Mouse (Mus musculus) forebrain, embryonic 14.5 days (tissue): ENCODE measurements at regions not wholly inside any gene's neighbourhood (a gene's known extent, or its start where the extent isn't known, plus 50 kb on each side); places are given as distances from the start of the nearest gene placed in this dataset.

ENCODE experiments used
- ATAC-seq: fragments of 200-750 bp; cut with Nextera tagmentation; 2 replicates; pipeline ENCODE4 v1.8.0; 2017; ENCODE audit warnings: mild to moderate bottlenecking, moderate library complexity
- DNase-seq: peaks from one replicate; pipeline ENCODE4 v3.0.0-alpha.2; 2015; ENCODE audit warnings: low spot score
- H3K27ac ChIP-seq: fragments of 300-500 bp; sonication (generic); 2 replicates; pipeline ENCODE4 v1.5.1; 2014; ENCODE audit warnings: low read depth, mild to moderate bottlenecking, control low read depth, low read length, moderate library complexity
- H3K27me3 ChIP-seq: fragments of 300-500 bp; sonication (generic); replicated peaks from 2 replicates; pipeline ENCODE4 v1.6.1; 2014; ENCODE audit warnings: low read length, control low read depth, mixed read lengths; ENCODE audit not compliant: control insufficient read depth, insufficient read depth
- H3K36me3 ChIP-seq: fragments of 300-500 bp; sonication (generic); 2 replicates; pipeline ENCODE4 v1.6.1; 2014; ENCODE audit warnings: low read length, control low read depth; ENCODE audit not compliant: control insufficient read depth, insufficient read depth
- H3K4me1 ChIP-seq: fragments of 300-500 bp; sonication (generic); 2 replicates; pipeline ENCODE4 v1.6.1; 2014; ENCODE audit warnings: antibody characterized with exemption, low read length, control low read depth; ENCODE audit not compliant: control insufficient read depth, insufficient read depth
- H3K4me2 ChIP-seq: fragments of 300-500 bp; sonication (generic); 2 replicates; pipeline ENCODE4 v1.6.1; 2014; ENCODE audit warnings: mild to moderate bottlenecking, control low read depth, low read length
- H3K4me3 ChIP-seq: fragments of 300-500 bp; sonication (generic); 2 replicates; pipeline ENCODE4 v1.5.1; 2014; ENCODE audit warnings: low read depth, low read length, control low read depth
- H3K9ac ChIP-seq: fragments of 300-500 bp; sonication (generic); 2 replicates; pipeline ENCODE4 v1.6.1; 2014; ENCODE audit warnings: mild to moderate bottlenecking, low read length, control low read depth, moderate library complexity
- H3K9me3 ChIP-seq: fragments of 300-500 bp; sonication (generic); replicated peaks from 2 replicates; pipeline ENCODE4 v1.6.1; 2016; ENCODE audit warnings: low read length, control low read depth, mixed read lengths; ENCODE audit not compliant: control insufficient read depth
- WGBS: fragments of 180-500 bp; shearing (Covaris S2); extraction: QIAGEN DNeasy Blood & Tissue Kit; methylation state at CpG from one replicate; pipeline ENCODE4 v1.1.7; 2014; 5-methylcytosine and 5-hydroxymethylcytosine counted together

DNA sequence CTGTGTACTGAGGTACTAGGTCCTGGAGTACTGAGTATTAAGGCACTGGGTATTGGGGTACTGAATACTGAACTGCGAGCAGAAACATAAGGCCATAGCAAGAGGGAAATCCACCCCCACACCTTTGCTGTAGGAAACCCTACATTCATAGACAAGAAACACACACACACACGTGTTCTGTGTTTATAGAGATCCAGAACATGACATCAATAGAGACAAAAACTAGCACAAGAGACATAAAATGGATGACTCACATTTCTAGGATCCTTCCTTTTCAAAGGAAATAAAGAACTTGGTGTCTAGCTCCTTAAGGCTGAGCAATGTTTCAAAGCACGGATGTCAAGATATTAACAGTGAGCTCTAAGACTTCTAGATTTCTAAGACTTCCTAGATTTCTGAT lies 49.9 kb upstream of the Nepro start:
- WGBS: 94% methylated on average over 3 of the region's 3 CpGs
- ATAC-seq (no peak), DNase-seq (no peak)
- no peaks in the 10 kb centered on the region for H3K36me3 ChIP-seq
- no peak overlapping the region for H3K27ac ChIP-seq
- H3K4me3 ChIP-seq: no peak overlapping the region
- H3K4me2 ChIP-seq: no peak overlapping the region
- H3K9me3 ChIP-seq: no peaks in the 10 kb centered on the region
- no peak overlapping the region for H3K9ac ChIP-seq
- no peaks in the 10 kb centered on the region for H3K27me3 ChIP-seq
- peaks cover 19% of the 10 kb centered on the region for H3K4me1 ChIP-seq

DNA sequence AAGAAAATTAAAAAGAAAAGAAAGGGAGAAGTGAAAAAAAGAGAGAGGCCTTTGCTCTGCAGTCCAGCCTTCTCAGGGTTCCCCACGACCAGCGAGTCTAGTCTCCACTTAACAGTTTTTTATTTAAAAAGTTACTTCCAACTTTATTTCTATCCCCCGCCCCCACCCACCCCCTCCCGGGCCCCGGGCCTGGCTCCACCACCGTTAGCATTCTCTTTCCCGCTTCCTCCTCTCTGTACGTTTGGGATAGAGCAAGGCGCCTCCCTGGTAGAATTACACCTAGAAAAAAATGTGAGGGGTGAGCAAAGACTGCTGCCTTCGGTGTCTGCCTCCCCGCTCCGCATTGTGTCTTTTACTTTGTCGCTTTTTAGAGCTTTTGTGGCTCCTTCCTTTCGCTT lies 51.7 kb upstream of the Nepro start:
- no peak for DNase-seq
- Histone ChIP-seq H3K36me3 (no peaks in the 10 kb centered on the region), H3K4me1 (peaks cover 12% of the 10 kb centered on the region), H3K4me2 (peak overlapping the region; percentile 15), H3K9ac (peak overlapping the region; percentile 22; the same call in 1 of the 2 replicates), H3K4me3 (no peak overlapping the region), H3K27ac (peak overlapping the region; percentile 10; the same call in 1 of the 2 replicates), H3K9me3 (no peaks in the 10 kb centered on the region), H3K27me3 (no peaks in the 10 kb centered on the region)
- ATAC-seq: peak; percentile 49
- 3% methylated on average over 14 of the region's 14 CpGs for WGBS

DNA sequence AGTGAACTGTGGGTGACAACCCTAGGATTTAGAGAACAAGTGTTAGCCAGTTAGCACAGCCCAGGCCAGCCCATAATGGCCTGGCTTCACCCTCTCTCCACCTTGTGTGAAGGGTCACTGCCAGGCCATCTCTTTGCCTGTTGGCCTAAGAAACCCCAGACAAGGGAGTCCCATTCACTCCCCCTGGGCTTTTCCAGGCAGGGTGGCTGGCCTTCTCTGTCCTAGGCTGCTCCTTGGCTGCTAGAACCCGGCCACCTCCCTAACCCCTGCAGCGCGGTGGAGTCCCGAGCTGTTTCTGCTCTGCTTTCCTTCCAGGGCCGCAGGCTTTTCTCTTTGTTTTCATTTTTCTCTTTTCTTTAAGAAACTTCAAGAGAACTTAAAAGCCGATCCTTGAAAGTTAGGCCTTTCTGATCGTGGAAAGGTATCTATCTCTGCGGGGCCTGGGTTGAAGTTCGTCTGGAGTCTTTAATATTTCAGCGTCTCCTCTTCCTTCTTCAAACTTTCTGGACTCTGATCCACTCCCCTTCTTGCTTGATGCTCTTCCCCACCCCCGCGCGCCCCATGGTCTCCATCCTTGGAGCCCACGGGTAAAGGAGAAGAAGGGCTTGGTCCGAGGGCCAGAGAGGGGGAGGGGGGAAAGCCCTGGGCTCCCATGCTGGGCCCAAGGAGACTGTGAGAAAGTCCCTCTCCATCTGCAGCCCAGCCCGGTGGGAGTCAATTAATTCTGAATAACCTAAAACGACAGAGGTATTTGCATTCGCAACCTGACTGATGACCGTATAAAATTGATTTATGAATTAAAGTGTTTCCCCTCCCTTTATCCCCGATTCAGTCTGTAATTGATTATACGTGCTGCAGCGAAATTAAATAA lies 52.3 kb upstream of the Nepro start:
- no peaks in the 10 kb centered on the region for H3K36me3 ChIP-seq
- H3K4me2 ChIP-seq: peak overlapping the region; percentile 15
- ATAC-seq (peak; percentile 48), DNase-seq (no peak)
- peak overlapping the region; percentile 22; the same call in 1 of the 2 replicates for H3K9ac ChIP-seq
- no peak overlapping the region for H3K4me3 ChIP-seq
- WGBS: 4% methylated on average over 22 of the region's 22 CpGs
- H3K9me3 ChIP-seq: no peaks in the 10 kb centered on the region
- H3K27me3 ChIP-seq: no peaks in the 10 kb centered on the region
- H3K4me1 ChIP-seq: peaks cover 16% of the 10 kb centered on the region
- peak overlapping the region; percentile 56 for H3K27ac ChIP-seq

DNA sequence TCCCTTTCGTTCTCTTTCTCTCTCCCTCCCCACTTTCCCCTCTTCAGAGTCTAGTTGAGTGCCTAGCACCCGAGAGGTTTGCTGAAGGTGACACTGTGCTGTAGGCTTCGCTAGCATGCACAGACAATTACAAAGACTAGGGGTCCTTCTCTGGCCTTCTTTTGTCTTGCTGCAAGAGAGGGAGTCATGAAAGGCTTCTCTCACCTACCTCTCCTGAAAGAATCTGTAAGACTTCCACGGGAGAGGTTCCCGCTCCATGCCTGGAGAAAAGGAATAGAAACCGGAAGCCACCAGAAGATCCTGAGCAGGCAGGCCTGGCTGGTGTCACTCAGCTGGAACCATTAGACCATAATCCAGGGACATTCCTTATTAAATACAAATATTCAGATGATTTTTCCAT lies 56.0 kb upstream of the Nepro start:
- Histone ChIP-seq H3K27me3 (no peaks in the 10 kb centered on the region), H3K9ac (no peak overlapping the region), H3K4me3 (no peak overlapping the region), H3K27ac (no peak overlapping the region), H3K4me1 (peaks cover 37% of the 10 kb centered on the region), H3K4me2 (no peak overlapping the region), H3K36me3 (no peaks in the 10 kb centered on the region), H3K9me3 (no peaks in the 10 kb centered on the region)
- DNase-seq: no peak
- WGBS: 78% methylated on average over 6 of the region's 6 CpGs
- no peak for ATAC-seq

DNA sequence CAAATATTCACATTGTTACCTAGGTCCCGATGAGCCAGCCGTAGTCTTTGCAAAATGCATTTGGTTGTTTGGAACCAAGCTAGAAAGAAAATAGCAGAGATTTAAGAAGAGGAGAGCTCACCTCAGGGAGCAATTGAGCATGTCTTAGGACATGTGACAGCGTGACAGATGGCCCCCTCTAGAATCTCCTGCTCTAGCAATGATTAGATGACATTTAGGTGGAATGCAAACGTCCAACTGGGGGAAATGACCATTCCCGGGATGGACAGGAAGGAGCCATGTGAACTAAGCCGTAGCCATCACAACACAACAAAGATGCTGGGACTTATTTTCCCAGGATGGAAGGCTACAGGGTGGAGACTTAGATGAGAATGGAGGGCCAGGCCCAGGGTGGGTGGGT lies 57.0 kb upstream of the Nepro start:
- no peak overlapping the region for H3K4me3 ChIP-seq
- no peak overlapping the region for H3K4me2 ChIP-seq
- no peaks in the 10 kb centered on the region for H3K27me3 ChIP-seq
- H3K27ac ChIP-seq: peak overlapping the region; percentile 72
- H3K9ac ChIP-seq: no peak overlapping the region
- peaks cover 38% of the 10 kb centered on the region for H3K4me1 ChIP-seq
- WGBS: 64% methylated on average over 6 of the region's 6 CpGs
- H3K9me3 ChIP-seq: no peaks in the 10 kb centered on the region
- no peaks in the 10 kb centered on the region for H3K36me3 ChIP-seq
- ATAC-seq (no peak), DNase-seq (no peak)

DNA sequence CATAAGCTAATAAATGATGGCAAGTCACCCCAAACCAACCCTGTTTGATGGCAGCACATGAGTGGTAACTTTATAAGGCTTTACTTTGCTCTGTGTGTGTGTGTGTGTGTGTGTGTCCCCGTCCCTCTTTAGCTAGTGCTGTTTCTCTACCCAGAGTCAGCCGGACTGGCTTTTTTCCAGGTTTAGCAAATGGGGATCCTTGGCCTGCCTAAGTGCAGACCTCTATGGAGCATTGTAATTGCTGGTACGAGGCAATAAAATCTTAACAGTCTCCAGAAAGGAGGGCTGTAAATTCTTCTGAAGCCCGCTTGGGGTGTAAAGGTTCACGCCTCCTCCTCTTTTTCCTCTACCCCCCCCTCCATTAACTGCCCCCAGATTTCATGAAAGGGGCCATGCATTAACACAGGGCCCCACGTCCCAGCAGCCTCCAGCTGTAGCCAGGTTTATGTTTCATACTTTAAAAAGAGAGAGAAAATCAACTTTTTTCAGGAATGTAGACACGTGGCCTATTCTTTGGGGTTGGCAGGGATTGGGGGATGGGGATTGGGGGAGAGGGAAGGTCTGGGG lies 57.6 kb upstream of the Nepro start:
- Histone ChIP-seq H3K27ac (peak overlapping the region; percentile 72), H3K9me3 (no peaks in the 10 kb centered on the region), H3K27me3 (no peaks in the 10 kb centered on the region), H3K9ac (no peak overlapping the region), H3K4me2 (no peak overlapping the region), H3K36me3 (no peaks in the 10 kb centered on the region), H3K4me1 (peaks cover 36% of the 10 kb centered on the region), H3K4me3 (no peak overlapping the region)
- peak; percentile 85 for DNase-seq
- WGBS: 14% methylated on average over 7 of the region's 7 CpGs
- peak; percentile 68 for ATAC-seq

DNA sequence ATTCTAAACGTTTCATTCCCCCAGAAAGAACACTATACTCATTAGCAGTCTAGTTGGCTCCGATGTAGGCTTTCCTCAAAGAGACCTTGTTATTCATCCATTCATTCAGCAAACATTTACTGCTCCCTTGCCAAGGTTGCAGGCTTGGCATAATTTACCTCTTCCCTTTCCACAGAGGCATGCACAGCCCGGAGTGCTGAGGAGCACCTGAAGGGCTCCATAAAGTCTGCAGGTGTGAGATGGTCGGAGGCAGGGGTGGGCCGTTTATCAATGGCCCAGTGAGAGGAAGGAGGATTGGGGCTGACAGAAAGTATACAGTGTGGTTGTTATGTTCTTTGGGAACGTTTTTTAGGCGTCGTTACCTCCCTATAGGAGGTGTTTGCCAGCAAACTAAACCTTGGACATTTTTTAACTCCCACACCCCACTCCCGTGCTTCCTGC lies 58.6 kb upstream of the Nepro start:
- Histone ChIP-seq H3K4me1 (peaks cover 36% of the 10 kb centered on the region), H3K9me3 (no peaks in the 10 kb centered on the region), H3K4me3 (no peak overlapping the region), H3K27me3 (no peaks in the 10 kb centered on the region), H3K4me2 (peak overlapping the region; percentile 15), H3K27ac (peak overlapping the region; percentile 72), H3K9ac (no peak overlapping the region), H3K36me3 (no peaks in the 10 kb centered on the region)
- ATAC-seq: peak; percentile 28
- peak; percentile 86 for DNase-seq
- 14% methylated on average over 9 of the region's 9 CpGs for WGBS

DNA sequence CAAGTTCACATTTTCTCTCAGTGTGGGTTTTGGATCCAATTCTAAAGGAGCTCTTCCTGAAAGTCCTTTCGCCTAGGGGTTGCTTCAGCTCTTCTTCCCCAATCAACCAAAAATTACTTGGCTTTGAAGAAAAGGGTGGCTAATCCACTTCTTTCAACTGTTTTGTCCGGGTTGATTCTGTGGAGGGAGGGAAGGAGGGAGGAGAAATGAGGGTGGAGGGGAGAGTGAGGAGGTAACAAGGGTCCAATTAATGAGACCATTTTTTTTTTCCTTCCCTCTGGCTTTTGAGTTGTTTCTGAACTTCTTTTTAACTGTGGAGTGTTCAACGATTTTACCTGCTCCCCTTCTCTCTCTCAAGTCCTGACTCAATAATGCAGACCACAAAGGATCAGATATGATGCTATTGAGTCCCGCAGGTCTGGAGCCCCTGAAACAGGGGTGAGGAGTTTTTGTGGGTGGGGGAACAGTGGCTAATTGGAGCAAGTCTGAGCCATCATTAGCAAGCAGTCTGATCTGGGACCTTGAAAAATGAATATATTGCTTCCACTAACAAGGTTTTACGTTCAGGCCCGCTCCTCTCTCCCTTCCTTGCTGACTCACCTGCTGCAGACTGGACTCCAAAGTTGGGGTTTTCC lies 61.0 kb upstream of the Nepro start:
- ATAC-seq: 0 out of 2 replicates have a peak, but pooled peaks have one; percentile 7
- peak overlapping the region; percentile 42 for H3K4me2 ChIP-seq

More for the DNA sequence above, 61.0 kb upstream of the Nepro start:
- peak overlapping the region; percentile 44; the same call in 1 of the 2 replicates for H3K9ac ChIP-seq
- peaks cover 38% of the 10 kb centered on the region for H3K4me1 ChIP-seq
- H3K4me3 ChIP-seq: peak overlapping the region; percentile 16; the same call in 1 of the 2 replicates
- H3K27me3 ChIP-seq: no peaks in the 10 kb centered on the region
- H3K27ac ChIP-seq: peak overlapping the region; percentile 79
- H3K9me3 ChIP-seq: no peaks in the 10 kb centered on the region
- 15% methylated on average over 6 of the region's 6 CpGs for WGBS
- H3K36me3 ChIP-seq: no peaks in the 10 kb centered on the region
- peak; percentile 59 for DNase-seq
